Mouse (Mus musculus) lung, postnatal 10 days (tissue): Measurements from ENCODE around the gene Plxdc1.

Source experiments
- DNase-seq: peaks from one replicate; pipeline ENCODE4 v3.0.0; 2021

Gene Plxdc1

DNA sequence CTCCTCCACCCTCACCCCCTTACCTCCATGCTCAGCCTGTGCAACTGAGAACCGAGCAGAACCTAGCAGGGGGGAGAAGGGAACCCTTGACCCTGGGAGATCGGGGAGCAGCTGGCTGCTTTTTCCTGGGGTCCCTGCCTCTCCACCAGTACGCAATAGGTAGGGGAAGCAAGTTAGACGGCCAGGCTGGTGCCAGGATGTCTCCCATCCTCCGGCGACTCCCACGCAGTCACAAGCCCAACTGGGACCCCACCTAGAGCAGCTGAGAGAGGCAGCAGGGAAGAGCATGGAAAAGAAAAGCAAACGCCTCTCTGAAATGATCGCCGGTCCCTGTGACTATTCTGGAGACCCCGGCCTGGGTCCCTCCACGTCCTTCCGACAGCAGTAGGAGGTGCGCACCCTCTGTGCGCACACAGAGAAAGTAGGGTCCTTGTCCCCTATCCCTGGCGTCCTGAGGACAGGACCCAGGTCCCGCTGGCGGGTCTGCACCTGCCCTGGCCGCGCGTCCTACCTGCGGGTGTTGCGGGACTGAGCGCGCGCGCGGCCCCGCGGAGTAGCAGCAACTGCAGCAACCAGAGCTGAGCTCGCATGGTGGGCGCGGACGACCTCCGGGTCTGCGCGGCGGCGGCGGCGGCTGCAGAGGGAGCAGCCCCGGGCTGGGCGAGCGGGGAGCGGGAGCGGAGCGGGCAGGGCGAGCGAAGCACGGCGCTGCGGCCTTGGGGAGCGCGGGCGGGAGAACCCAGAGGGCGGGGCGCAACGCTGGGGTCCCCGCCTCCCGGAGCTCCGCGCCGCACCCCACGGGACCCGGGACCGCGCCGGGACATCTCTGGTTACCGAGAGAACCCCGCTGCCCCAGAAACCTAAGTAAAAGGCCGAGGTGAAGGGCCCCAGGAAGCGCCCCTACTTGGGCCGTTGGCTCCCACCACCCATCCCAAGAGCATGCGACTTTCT lies at the start of gene Plxdc1:
TSS of gene Plxdc1 (minus strand) at position 718 of the 951 bp plus-strand sequence.
- no peak for DNase-seq

DNA sequence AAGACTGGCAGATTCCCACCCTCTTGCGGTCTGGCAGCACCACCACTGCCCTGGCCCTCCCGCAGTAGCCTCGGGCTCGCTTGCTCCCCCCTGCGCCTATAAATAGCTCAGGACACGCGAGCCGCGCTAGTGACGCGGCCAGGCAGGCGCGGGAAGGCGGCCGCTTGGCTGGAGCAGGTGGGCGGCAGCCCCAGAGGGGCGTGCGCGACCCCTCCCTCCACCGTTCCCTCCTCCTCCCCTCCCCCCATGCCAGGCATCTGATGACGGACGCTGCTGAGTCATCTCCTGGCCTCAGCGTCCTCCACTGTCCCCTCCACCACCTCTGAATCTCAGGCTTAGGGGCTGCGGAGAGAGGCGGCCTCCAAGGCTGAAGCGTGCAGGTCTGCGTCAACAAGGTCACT lies 49.7 kb upstream of the Plxdc1 start:
- DNase-seq = peak; percentile 57

DNA sequence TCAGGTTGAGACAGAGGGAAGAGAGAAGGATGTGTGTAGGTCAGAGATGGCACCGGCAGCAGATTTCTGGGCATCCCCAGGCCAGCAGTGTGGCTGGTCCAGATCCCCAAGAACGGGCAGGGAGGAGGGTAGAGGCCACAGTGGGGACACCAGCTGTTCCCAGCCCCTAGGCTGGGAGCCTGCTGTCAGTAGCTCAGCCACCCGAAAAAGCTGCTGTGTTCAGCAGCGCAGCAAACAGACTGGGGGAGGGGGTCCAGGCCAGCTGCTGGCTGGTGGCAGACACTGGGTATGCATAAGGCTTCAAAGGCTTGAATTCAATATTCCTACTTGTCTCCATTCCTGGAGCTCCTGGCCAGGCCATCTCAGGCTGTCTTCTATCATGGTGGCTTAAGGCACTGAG lies 48.6 kb upstream of the Plxdc1 start:
- DNase-seq = peak; percentile 63

DNA sequence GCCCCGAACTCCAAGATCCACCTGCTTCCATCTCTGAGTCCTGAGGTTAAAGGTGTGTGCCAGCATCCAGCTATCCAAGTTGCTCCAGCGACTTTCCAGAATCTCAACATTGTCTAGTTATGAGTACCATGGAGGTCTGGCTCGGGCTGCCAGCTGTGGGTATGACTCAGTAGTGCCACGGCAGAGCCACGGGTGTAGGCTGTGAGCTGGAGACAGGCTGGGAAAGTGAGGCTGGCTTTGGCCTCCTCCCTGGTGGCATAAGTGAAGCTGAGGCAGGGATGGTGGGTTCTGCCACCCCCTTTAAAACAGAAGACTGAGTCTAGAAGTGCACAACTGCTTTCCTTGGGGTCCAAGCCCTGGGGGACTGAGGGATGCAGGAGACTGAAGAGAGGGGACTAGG lies 47.8 kb upstream of the Plxdc1 start:
- DNase-seq = no peak

DNA sequence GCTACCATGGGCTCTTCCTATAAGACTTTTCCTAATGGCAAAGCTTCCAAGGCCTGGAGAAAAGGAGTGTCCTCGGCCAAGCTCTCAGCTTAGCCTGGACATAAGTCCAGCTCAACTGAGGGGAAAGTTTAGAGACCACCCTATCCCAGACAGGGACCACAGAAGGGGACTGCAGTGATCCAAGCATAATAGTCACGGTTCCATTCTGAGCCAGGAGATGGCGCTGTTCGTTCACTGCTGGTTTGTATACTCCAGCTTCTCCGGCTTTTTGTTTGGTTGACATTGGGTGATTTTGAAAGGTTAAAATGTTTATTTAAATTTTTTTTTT lies 45.2 kb upstream of the Plxdc1 start:
- DNase-seq = peak; percentile 85

DNA sequence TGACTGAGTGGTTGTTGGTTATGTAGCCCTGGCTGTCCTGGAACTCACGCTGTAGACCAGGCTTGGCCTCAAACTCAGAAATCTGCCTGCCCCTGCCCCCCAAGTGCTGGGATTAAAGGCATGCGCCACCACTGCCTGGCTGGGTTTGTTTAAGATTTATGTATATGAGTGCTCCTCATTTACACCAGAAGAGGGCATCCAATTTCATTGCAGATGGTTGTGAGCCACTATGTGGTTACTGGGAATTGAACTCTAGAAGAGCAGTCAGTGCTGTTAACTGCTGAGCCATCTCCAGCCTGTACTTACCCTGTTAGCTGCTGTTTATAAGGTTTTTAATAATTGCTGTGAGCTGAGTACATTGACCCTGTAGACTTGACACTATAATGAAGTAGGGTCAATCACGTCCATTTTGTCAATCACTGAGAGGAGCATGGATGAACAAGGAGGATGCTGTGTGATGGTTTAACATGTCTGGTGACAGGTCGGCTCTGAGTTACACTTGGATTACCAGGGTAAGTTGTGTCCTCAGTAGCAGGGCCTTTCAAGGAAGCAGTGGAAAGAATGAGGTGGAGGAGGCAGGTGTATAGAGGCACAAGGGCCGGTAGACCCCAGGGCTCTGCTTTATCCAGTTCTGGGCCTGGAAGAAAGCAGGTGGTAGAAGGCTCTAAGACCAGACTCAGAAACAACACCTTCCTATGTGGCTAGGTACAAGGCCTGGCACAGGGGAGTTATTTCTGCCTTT lies 44.6 kb upstream of the Plxdc1 start:
- no peak for DNase-seq

DNA sequence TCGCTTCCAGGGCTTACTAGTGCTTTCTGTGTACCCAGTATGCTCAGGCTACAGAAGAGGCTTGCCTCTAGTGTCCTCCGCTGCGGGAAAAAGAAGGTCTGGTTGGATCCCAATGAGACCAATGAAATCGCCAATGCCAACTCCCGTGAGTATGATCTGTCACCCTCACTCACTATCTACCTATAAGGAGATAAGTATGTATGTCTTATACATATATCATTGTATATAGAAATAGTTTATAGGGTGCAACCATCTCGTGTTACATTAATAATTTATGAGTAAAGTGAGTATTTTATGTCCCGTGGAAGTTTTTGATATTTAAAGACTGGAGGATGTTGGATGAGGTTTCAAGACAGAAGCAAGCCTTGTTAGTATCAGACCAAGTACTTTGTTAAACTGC lies 41.5 kb upstream of the Plxdc1 start:
- no peak for DNase-seq

DNA sequence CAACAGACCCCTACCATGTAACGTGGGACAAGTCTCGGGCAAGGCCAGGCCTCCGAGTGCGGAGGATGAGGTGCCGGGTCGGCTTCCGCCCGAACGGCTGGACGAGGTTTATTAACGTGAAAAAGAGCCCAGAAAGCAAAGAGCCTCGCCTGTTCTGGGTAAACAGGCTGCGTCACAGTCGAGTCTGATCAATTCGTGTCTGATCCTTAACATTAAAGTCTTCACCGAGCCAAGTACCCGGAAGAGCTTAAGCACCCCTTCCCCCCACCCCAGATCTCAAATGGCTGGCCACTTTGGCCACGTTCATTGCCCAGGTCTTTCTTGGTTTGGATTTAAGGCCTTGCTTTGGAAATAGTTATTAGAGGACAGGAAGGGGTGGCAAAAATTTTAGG lies 41.0 kb upstream of the Plxdc1 start:
- DNase-seq = no peak

DNA sequence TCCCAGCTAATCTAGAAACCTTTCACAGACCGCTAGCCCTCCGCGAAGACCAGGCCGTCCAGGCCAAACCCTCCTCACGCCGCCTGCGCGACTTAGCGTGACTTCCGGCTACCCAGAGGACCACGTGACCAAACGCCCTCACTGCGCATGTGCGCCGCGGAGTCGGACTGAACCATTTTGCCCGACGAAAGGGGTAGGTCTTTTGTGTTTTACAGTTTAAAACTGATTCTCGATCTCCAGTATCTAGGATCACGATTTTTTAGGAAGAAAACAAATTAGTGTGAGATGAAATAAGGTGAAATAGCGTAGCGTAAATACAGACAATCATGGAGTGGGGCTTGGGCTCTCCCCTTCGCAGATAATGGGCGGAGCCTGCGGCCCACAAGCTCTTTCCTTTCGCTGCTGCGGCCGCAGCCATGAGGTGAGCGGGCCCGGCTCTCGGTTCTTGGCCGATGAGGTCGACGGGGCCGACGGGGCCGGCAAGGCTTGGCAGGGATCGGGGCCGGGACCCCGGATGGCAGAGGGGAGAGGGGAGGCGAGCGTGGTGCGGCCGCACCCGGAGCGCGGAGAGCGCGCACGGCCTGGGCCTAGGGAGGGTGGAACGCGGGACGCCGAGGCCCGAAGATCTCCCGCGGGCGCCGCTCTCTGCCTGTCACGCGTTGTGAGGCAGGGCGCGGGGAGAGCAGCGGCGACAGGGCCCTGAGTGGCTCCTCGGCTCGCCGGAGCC lies 40.5 kb upstream of the Plxdc1 start, which contains the start of gene Rpl19:
TSS of gene Rpl19 (plus strand) at position 141 of the 727 bp plus-strand sequence.
- DNase-seq = peak; percentile 94

DNA sequence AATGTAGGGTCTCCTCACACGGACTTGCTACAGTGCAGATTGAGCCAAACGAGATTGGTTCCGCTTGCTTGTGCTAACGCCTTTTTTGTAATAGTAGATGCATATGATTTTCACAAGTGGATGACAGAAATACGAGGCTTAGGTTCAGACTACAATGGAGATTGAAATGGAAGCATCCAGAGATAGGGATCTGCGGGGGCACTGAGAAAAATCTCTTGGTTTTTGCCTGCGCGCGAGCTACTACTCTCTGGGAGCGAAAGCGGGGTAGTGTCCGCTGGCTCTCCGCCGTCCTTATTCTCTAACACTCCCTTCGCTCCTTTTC lies 40.0 kb upstream of the Plxdc1 start:
- no peak for DNase-seq

DNA sequence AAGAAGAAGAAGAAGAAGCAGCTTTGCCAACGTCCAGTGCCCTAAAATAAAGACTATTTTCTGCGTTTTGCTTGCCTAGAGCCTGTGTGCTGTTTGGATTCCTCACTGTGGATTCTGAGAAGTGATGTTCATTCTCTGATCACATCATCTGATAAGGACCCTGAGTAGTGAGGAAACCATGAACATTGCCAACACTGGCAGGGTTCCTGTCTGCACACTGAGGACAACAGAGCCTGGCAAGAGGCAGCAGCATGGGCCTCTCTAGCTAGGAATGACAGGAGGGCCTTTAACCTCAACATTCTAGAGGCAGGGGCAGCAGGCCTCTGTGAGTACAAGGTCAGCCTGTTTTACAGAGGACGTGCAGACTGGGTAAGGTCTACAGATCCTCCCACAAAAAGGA lies 38.3 kb upstream of the Plxdc1 start:
- no peak for DNase-seq

DNA sequence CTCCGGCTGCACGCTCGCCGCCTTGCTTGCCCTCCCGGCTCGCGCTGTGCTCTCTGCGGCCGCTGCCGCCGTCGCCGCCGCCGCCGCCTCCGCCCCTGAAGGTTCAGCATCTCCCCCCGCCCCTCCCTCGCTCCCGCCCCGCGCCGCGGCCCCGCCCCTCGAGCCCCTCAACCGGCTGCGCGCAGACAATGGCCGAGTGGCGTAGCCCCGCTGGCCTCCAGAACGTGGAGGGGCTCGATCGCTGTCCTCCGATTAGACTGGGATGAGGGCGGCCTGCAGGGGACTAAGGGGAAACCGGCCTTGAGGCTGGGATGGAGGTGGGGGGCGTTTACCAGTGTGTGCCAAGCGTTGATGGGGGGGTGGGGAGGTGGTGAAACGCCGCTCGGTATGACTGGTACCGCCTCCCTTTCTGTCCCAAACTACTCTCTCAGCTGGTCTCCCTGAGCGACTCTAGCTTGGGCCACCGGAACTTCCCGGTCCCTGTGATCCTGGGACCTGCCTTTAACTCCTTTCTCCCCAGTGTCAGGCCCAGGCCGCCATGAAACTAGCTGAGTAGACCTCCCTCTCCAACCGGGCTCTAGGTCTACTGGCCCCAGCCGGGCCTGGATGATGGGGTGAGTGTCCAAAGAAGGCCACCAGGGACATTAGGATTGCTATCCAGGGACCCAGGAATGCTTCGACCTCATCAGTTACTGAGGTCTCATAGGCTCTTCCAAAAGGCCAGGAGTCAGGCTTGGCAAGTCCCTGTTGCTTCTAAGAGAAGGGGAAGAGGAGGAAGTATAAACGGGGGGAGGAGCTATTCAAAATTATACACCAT lies 36.5 kb upstream of the Plxdc1 start, which contains the start of gene Cacnb1:
TSS of gene Cacnb1 (minus strand) at position 480 of the 817 bp plus-strand sequence.
- peak; percentile 76 for DNase-seq

DNA sequence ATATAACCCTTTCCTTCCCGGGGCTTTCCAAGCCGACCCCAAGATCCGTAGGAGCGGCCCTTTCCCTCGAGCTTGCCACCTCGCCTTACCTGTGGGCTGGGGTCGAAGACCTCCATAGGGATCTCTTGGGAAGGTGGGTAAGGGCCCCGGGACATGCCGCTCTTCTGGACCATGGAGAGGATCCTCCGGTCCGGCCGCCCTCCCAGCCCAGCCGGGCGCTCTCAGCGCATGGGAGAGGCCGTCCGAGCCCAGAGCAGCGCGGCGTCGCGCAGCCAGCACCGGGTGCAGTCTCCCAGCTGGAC lies 36.0 kb upstream of the Plxdc1 start:
- no peak for DNase-seq

DNA sequence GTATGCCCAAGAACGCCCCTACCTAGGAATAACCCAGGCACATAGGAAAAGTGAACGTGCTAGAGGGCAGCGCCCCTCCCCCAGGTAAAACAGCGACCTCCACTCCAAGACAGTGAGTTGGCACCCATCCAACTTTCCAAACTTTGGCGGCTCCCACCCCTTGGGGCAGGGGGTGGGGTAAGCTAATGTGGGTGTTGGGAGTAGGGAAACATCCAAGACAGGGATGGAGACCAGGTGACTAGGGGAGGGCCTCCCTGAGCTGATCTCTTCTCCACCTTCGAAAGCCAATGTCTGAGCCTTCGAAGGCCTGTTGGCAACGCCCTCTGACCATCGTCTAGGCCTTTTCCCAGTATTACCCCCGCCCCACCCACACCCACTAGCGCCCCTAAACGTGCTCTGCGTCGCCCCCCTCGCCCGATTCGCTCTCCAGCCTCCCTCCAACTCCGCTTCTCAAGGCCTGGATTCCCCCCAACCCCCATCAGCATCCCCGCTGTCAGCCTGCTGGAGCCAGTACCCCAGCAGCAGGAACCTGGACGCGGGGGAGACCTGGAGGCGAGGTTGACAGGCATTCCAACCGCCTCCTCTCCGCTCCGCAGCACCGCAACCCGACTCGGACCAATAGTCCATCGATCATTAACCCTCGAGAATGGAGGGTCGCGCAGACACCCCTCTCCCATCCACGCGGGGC lies 35.5 kb upstream of the Plxdc1 start:
- peak; percentile 58 for DNase-seq

DNA sequence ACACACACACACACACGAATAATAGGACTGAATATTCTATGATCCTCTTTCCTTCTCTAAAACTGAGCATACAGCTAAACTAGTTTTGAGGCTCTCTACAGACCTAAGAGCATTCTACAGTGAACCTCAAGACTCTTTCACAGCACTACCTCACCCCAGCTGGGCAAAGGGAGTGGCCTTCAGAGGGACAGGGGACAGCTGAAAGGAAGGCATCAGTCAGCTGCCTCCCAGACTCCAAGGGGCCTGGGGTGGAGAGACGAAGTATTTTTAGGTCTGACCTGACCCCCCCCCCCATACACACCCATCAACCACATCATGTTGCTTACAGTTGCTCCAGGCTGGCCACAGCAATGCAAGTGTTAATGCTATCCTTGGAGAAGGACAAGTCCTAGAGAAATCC lies 34.9 kb upstream of the Plxdc1 start:
- no peak for DNase-seq

DNA sequence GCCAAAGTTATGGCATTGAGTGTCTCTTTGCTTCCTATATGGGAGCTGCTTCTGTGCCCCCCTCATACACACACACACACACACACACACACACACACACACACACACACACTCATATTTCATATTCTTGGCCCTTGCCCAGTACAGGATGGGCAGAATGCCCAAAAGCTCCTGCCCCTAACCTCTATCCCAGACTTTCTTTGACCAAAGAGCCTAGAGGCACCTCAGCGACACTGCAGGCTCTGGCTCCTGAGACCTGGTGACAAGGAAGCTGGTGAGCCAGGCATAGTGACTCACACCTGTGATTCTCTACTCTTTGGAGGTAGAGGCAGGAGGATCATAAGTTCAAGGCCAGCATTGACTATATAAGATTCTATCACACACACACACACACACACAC lies 34.5 kb upstream of the Plxdc1 start:
- no peak for DNase-seq

DNA sequence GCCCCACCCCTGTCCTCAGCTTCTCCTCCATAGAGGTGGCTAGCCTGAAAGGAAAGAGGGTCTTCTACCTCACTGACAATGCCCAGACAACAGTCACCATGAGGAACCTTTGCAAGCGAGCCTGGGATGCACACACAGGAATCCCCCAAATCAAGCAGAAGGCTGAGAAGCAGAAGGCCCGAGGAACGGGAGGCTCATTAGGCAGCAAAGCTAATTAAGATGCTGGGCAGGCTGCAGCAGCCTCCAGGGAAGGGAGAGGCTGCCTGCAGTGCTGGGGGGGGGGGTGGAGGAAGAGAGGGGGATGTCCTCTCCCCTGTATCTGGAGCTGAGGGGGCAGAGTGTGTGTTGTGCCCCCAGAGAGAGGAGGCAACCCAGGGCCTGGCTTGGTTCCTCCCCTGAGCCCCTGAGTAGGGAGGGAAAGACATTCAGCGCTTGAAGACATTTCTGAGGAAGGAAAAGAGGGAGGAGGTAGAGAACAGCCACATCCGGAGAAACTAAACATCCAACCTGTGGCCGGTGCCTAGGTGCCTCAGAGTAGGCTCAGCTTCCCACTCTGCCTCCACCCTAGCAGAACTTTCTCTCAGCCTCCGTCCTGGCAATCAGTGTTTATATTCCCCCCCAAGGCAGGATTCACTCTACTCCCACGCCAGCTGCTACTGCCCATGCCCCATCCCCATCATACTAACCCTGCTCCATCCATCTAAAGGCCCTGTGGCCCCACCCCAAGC lies 33.8 kb upstream of the Plxdc1 start:
- DNase-seq = no peak

DNA sequence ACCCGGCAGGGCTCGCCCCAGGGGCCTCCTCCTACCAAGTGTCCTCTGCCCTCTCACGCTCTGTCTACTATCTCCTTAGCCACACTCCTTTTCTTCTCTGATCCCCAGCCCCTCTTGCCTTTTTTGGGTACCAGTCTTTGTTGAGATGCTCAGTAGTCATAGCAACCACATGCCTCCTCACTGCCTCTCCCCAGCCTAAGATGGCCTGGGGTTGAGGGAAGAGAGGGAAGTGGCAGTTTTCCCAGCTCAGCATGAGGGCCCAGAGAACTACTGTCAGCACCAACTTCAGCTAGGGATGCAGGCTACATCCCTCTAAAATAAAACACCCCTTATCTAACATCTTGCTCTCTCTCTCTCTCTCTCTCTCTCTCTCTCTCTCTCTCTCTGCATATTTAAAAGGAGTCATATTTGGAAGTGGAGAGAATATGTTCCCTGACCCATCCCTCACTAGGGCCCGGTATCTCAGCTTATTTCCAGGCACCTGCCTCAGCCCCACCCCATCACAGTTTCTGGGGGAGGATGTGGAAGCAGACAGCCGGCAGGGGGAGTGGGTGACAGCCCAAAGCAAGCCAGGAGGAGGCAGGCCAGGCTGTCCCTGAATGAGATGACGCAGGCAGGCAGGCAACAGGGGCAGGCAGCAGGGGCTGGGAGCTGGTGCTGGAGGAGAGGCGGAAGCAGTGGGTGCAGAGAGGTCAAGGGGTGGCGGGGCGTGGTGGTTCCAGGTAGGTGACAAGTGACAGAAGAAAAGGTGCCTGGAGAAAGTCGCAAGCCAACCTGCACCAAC lies 32.8 kb upstream of the Plxdc1 start:
- peak; percentile 59 for DNase-seq

DNA sequence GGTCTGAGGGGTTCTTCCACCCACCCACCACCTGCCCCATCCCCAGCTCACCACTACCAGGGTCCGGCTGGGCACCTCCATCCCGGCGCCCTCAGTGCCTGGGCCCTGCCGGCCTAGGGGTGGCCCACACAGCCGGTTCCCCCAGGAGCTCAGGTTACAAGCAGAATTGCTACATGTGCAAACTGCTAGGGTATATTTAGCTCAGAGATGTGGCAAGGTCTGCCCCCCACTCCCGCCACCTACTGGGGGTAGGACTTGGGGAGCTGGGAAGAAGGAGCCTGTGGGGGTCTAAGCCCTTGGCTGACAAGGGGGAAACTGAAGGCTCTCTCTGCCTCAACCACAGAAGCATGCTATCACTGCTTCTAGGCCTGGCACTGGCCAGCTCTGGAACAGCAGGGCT lies 32.0 kb upstream of the Plxdc1 start:
- no peak for DNase-seq

DNA sequence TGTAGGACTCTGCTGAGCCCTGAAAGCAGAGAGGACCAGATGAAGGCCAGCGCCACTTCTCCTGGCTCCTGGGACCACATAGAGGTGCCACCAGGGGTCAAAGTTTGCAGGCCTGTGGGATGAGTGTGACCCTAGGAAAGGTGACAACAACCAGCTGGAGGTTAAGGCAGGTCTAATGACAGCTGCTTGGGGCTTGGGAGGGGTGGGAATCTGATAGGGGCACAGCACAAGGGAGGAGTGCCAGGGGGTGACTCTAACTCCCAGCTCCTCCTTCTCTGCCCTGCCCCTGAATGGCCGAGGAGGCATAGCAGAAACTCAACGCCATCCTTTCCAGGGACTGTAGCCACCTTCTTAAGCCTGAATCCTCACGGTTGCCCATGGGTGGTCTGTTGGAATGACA lies 30.6 kb upstream of the Plxdc1 start:
- no peak for DNase-seq

DNA sequence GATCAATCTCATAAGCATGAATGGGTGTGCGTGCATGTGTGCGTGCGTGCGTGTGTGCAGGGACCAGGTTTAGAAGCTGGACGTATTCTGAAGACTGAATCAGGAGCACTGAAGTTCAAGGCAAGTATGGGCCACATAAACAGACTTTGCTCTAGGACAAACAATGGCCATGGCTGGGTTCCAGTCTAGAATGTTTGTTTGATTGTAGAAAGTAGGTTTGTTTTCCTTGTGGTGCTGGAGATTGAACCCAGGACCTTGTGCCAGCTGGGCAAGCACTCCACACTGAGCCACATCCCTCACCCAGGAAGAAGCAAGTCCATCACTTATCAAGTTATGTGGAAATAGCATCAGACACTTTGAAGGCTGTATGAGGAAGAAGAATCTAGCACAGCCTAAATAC lies 29.9 kb upstream of the Plxdc1 start:
- DNase-seq = no peak
